Mouse (Mus musculus) neural tube, embryonic 15.5 days (tissue): ENCODE results near the gene Slc25a20. TPM values are rescaled to one million over a fixed set of nuclear protein-coding genes. Genes with fewer than 3 reads are reported as not detected.

ENCODE experiments used
- ATAC-seq: fragments of 200-750 bp; cut with Nextera tagmentation; 2 replicates; pipeline ENCODE4 v1.8.0; 2017; ENCODE audit warnings: mild to moderate bottlenecking, moderate TSS enrichment, moderate library complexity; ENCODE audit not compliant: low FRiP score
- H3K27ac ChIP-seq: fragments of 300-500 bp; sonication (generic); replicated peaks from 2 replicates; pipeline ENCODE4 v1.5.1; 2015; ENCODE audit warnings: mild to moderate bottlenecking, inconsistent platforms
- H3K27me3 ChIP-seq: fragments of 300-500 bp; sonication (generic); replicated peaks from 2 replicates; pipeline ENCODE4 v1.6.1; 2015; ENCODE audit warnings: inconsistent platforms
- H3K36me3 ChIP-seq: fragments of 300-500 bp; sonication (generic); 2 replicates; pipeline ENCODE4 v1.6.1; 2015; ENCODE audit warnings: inconsistent platforms
- H3K4me1 ChIP-seq: fragments of 300-500 bp; sonication (generic); 2 replicates; pipeline ENCODE4 v1.6.1; 2015; ENCODE audit warnings: inconsistent platforms
- H3K4me2 ChIP-seq: fragments of 300-500 bp; sonication (generic); 2 replicates; pipeline ENCODE4 v1.6.1; 2015; ENCODE audit warnings: inconsistent platforms, mild to moderate bottlenecking, moderate library complexity
- H3K4me3 ChIP-seq: fragments of 300-500 bp; sonication (generic); replicated peaks from 2 replicates; pipeline ENCODE4 v1.5.1; 2015; ENCODE audit warnings: mild to moderate bottlenecking, inconsistent platforms
- H3K9ac ChIP-seq: fragments of 300-500 bp; sonication (generic); replicated peaks from 2 replicates; pipeline ENCODE4 v1.6.1; 2015; ENCODE audit warnings: mild to moderate bottlenecking, inconsistent platforms
- H3K9me3 ChIP-seq: fragments of 300-500 bp; sonication (generic); replicated peaks from 2 replicates; pipeline ENCODE4 v1.6.1; 2016; ENCODE audit warnings: inconsistent platforms
- WGBS: fragments of 180-500 bp; shearing (Covaris S2); methylation state at CpG from one replicate; pipeline ENCODE4 v1.1.7; 2015; ENCODE audit warnings: mixed read lengths; 5-methylcytosine and 5-hydroxymethylcytosine counted together
- polyA plus RNA-seq: library from polyadenylated mRNA; unstranded; fragments of >200 nt; fragmentation: Nextera tagmentation; extraction: Ambion mirVana; gene quantifications from 2 replicates; pipeline ENCODE4 v1.2.1, GENCODE M21; 2015

The Slc25a20 gene
- 41.4 and 49.4 TPM in 2 replicates for polyA plus RNA-seq

DNA sequence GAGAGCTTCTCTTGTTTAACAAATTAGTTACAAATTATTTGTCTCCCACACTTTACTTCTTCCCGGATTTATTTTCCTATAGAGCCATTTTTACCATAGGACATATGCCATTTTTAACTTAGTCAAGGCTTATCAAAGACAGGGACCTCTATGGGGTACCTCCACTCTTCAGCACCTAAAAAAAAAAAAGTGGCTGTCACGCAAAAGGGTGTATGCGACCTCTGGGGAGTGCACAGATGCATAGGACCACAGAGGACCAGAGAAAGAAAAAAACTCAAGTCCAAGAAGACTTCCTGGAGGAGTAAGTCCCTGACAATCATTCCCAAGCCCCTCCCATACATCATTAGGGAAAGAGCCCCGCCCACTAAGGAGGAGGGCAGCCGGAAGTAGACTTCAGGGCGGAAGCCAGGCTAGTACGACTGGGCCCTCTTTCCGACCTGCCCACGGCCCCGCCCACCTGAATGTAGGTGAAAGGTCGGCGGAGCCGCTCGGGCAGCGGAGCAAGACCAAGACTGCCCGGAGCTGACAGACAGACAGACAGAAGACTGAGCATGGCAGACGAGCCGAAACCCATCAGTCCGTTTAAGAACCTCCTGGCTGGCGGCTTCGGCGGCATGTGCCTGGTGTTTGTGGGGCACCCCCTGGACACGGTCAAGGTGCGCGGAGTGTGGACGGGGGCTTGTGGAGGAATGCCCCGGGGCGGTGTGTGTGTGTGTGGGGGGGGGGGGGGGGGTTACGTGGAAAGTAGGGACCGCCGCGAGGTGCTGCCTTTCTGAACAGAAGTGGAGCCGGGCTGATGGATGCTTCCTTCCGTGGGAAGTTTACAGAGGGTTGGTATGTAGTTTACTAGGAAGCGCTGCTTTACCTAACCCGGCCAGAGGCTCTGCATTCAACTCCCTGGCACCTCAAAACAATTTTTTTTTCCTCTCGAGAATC lies at the start of gene Slc25a20:
Gene Slc25a20, plus strand, starts transcription at position 412 of the 936 bp plus-strand sequence.
- H3K36me3 ChIP-seq = peaks cover 5% of the 10 kb centered on the region
- no peaks in the 10 kb centered on the region for H3K9me3 ChIP-seq
- peak within 1 kb of the TSS; percentile 50 for H3K9ac ChIP-seq
- no peaks in the 10 kb centered on the region for H3K27me3 ChIP-seq
- peak; percentile 93 for ATAC-seq
- peak within 1 kb of the TSS; percentile 69 for H3K4me3 ChIP-seq
- peaks cover 16% of the 10 kb centered on the region for H3K4me1 ChIP-seq
- 0 out of 2 replicates have a peak within 1 kb of the TSS, but pooled peaks have one; percentile 28 for H3K27ac ChIP-seq
- peak within 1 kb of the TSS; percentile 64 for H3K4me2 ChIP-seq
- WGBS = 3% methylated on average over 35 of the region's 37 CpGs

DNA sequence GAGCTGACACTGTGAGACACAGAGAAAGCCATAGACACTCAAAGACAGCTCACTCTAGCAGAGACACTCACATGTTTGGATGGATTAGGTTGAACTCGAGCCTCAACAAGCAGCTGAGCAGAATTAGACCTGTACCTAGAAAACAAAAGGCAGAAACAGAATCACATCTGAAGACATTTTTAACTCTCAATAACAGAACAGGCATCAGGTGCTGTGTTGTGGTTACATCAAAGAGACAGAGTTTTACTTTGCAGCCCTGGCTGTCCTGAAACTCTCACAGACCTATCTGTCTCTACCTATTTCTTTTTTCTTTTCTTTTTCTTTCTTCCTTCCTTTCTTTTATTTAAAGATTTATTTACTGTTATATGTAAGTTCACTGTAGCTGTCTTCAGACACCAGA lies 44.6 kb upstream of the Slc25a20 start:
- Histone ChIP-seq H3K4me1 (no peaks in the 10 kb centered on the region), H3K9me3 (no peaks in the 10 kb centered on the region), H3K36me3 (peaks cover 60% of the 10 kb centered on the region), H3K27ac (no peak overlapping the region), H3K27me3 (no peaks in the 10 kb centered on the region), H3K9ac (no peak overlapping the region), H3K4me3 (no peak overlapping the region), H3K4me2 (no peak overlapping the region)
- WGBS = 90% methylated on average over 1 of the region's 1 CpGs
- no peak for ATAC-seq

DNA sequence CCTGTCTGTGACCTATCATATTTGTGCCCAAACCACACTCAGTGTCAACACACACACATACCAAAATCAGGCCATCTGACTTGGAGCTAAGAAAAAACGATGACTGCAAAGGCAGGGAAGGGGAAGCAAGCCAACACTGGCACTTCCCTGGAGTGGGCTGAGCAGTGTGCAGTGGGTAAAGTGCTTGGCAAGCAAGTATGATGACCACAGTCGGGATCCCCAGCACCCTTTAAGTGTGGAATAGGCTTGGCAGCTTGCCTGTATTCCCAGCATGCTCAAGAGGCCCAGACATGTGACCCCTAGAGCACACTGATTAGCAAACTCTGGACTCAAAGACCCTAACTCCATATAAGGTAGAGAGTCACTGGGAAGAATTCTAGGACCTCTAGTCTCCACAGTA lies 35.4 kb upstream of the Slc25a20 start:
- no peak for ATAC-seq
- 62% methylated on average over 2 of the region's 2 CpGs for WGBS
- H3K9ac ChIP-seq = no peak overlapping the region
- no peak overlapping the region for H3K27ac ChIP-seq
- H3K9me3 ChIP-seq = no peaks in the 10 kb centered on the region
- no peak overlapping the region for H3K4me3 ChIP-seq
- H3K4me2 ChIP-seq = no peak overlapping the region
- no peaks in the 10 kb centered on the region for H3K4me1 ChIP-seq
- H3K36me3 ChIP-seq = no peaks in the 10 kb centered on the region; the same call in 1 of the 2 replicates
- no peaks in the 10 kb centered on the region for H3K27me3 ChIP-seq

DNA sequence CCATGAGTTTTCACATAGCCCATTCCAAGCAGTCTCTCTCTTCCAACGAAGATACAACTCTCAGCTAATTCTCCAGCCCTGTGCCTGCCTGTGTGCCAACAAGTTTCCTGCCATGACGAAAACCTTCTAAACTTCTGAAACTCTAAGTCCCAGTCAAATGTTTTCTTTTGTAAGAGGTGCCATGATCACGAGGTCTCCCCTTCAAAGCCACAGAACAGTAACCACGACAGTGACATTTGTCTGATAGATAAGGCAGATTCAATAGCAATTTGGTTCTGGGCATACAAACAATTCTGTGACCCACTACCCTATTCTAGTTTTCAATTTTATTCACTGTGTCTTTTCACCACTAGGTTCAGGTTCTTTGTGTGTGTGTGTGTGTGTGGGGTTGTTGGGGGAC lies 33.7 kb upstream of the Slc25a20 start:
- Histone ChIP-seq H3K4me3 (no peak overlapping the region), H3K9ac (no peak overlapping the region), H3K27ac (no peak overlapping the region), H3K4me1 (no peaks in the 10 kb centered on the region), H3K4me2 (no peak overlapping the region), H3K27me3 (no peaks in the 10 kb centered on the region), H3K9me3 (no peaks in the 10 kb centered on the region), H3K36me3 (no peaks in the 10 kb centered on the region; the same call in 1 of the 2 replicates)
- 82% methylated on average over 4 of the region's 4 CpGs for WGBS
- no peak for ATAC-seq

DNA sequence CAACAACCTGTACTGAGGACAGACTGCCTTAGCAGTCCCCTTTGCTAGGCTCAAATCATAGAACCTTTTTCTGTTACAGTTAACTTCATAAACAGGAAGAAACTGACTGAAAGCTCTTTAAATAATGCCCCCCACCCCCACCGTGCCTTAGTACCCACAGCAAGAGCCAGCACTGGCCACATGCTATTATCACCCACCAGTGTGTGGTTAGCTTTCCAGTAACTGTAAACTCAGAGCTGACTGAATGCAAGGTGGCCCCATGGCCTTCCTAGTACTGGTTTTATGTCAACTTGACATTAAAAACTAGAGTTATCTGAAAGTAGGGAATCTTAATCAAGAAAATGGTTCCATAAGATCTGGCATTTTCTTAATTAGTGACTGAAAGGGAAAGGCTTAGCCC lies 31.2 kb upstream of the Slc25a20 start:
- Histone ChIP-seq H3K4me3 (no peak overlapping the region), H3K27ac (no peak overlapping the region), H3K27me3 (no peaks in the 10 kb centered on the region), H3K9me3 (no peaks in the 10 kb centered on the region), H3K4me1 (no peaks in the 10 kb centered on the region), H3K4me2 (no peak overlapping the region), H3K9ac (no peak overlapping the region), H3K36me3 (peaks cover 4% of the 10 kb centered on the region; the same call in 1 of the 2 replicates)
- ATAC-seq = no peak
- 84% methylated on average over 1 of the region's 1 CpGs for WGBS

DNA sequence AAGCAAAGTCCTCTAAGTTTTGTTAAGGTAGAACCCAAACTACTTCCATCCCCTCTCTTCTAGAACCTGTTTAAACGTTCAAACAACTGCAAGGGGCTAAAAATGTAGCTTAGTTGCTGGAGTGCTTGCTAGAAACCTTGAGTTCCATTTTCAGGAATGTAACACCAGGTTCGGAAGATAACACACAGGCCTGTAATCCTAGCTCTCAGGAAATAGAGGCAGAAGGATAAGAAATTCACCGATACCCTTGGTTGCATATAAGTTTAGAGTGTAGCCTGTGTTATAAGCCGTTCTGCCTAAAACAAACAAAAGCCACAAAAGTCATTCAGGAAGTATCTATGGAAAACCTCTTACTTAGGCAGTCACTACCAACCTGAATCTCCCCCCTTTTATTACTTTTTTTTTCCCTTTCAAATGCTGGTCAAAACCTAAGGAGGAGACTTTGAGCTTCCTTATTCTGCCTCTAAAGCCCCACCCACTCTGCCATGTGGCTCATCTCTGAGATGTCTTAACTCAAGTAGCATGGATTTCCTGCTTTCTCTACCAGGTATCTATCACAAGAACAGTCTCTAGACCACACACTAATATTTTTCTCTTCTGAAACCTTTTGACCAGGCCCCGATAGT lies 30.1 kb upstream of the Slc25a20 start:
- no peak overlapping the region for H3K4me2 ChIP-seq
- H3K4me1 ChIP-seq = no peaks in the 10 kb centered on the region
- no peak overlapping the region for H3K9ac ChIP-seq
- H3K4me3 ChIP-seq = no peak overlapping the region
- ATAC-seq = no peak
- H3K27ac ChIP-seq = no peak overlapping the region
- no peaks in the 10 kb centered on the region for H3K9me3 ChIP-seq
- H3K27me3 ChIP-seq = no peaks in the 10 kb centered on the region
- WGBS = 96% methylated on average over 5 of the region's 5 CpGs
- peaks cover 4% of the 10 kb centered on the region; the same call in 1 of the 2 replicates for H3K36me3 ChIP-seq

DNA sequence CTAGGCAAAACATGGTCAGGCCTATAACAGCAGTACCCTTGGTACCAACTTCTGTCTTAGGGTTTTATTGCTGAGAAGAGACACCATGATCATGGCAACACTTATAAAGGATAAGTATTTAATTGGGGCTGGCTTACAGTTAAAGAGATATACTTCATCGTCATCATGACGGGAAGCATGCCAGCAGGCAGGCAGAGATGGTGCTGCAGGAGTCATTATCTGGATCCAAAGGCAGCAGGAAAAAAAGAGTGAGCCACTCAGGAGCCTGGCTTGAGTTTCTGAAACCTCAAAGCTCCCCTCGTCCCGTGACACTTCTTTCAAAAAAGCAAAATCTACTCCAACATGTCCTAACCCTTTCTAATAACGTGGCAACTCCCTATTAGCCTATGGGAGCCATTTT lies 29.5 kb upstream of the Slc25a20 start:
- no peaks in the 10 kb centered on the region for H3K9me3 ChIP-seq
- no peaks in the 10 kb centered on the region for H3K27me3 ChIP-seq
- H3K36me3 ChIP-seq = peaks cover 4% of the 10 kb centered on the region; the same call in 1 of the 2 replicates
- no peak for ATAC-seq
- H3K4me3 ChIP-seq = no peak overlapping the region
- no peak overlapping the region for H3K27ac ChIP-seq
- 82% methylated on average over 5 of the region's 5 CpGs for WGBS
- no peak overlapping the region for H3K4me2 ChIP-seq
- no peaks in the 10 kb centered on the region for H3K4me1 ChIP-seq
- H3K9ac ChIP-seq = no peak overlapping the region

DNA sequence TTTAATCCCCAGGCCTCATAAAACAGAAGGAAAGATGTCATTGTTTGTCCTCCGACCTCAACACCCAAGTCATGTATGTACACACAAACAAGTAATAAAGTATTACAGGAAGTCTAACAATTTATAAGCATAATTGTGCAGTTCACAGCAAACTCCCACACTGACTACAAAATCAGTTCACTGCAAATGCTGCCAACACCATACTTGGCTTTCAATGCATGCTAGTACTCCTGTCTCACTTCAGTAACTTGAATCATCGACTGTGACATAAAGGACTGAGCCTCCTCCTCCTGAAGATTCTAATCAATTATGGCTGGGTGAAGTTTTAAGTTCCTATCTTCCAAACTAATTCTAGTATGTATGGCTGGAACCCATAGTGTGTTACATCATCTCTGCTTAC lies 28.0 kb upstream of the Slc25a20 start:
- H3K36me3 ChIP-seq = peaks cover 4% of the 10 kb centered on the region; the same call in 1 of the 2 replicates
- WGBS = 78% methylated on average over 2 of the region's 2 CpGs
- H3K4me3 ChIP-seq = no peak overlapping the region
- no peak overlapping the region for H3K9ac ChIP-seq
- H3K27ac ChIP-seq = no peak overlapping the region
- no peaks in the 10 kb centered on the region for H3K27me3 ChIP-seq
- no peak overlapping the region for H3K4me2 ChIP-seq
- no peak for ATAC-seq
- H3K9me3 ChIP-seq = no peaks in the 10 kb centered on the region
- H3K4me1 ChIP-seq = no peaks in the 10 kb centered on the region

DNA sequence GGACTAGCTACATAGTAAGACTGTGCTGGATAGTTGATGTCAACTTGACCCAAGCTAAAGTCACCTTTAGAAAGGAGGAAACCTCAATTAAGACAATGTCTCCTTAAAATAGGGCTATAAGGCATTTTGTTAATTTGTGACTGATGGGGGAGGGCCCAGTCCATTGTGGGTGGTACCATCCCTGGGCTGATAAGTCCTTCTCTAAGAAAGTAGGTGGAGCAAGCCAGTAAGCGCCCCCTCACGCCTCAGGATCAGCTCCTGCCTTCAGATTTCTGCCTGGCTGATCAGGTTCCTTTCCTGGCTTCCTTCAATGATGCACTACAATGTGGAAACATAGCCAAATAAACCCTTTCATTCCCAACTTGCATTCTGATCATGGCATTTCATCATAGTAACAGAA lies 26.5 kb upstream of the Slc25a20 start:
- no peaks in the 10 kb centered on the region for H3K4me1 ChIP-seq
- WGBS = 88% methylated on average over 2 of the region's 2 CpGs
- no peak overlapping the region for H3K9ac ChIP-seq
- no peak overlapping the region for H3K27ac ChIP-seq
- no peak for ATAC-seq
- no peaks in the 10 kb centered on the region for H3K27me3 ChIP-seq
- no peaks in the 10 kb centered on the region for H3K9me3 ChIP-seq
- H3K36me3 ChIP-seq = peaks cover 5% of the 10 kb centered on the region
- no peak overlapping the region for H3K4me2 ChIP-seq
- no peak overlapping the region for H3K4me3 ChIP-seq

DNA sequence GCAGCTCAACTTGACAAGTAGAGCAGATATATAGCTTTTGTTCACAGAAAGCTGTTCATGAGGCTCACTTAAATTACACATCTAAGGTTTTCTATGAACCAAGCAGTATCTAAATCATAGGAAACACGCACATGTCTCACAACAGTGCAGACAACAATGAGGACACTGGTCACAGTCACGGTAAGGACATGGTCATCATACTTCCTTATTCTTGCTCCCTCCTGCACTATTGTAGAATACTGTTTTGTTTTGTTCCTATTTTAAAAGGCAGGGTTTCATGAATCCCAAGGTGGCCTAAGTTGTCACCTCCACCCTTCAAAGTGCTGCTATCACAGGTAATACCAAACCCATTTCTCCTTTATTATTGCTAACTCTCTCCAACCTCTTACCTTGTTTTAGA lies 22.1 kb upstream of the Slc25a20 start:
- Histone ChIP-seq H3K27ac (no peak overlapping the region), H3K4me2 (no peak overlapping the region), H3K36me3 (peaks cover 22% of the 10 kb centered on the region), H3K4me1 (no peaks in the 10 kb centered on the region), H3K4me3 (no peak overlapping the region), H3K9ac (no peak overlapping the region), H3K9me3 (no peaks in the 10 kb centered on the region), H3K27me3 (no peaks in the 10 kb centered on the region)
- 80% methylated on average over 2 of the region's 2 CpGs for WGBS
- no peak for ATAC-seq

DNA sequence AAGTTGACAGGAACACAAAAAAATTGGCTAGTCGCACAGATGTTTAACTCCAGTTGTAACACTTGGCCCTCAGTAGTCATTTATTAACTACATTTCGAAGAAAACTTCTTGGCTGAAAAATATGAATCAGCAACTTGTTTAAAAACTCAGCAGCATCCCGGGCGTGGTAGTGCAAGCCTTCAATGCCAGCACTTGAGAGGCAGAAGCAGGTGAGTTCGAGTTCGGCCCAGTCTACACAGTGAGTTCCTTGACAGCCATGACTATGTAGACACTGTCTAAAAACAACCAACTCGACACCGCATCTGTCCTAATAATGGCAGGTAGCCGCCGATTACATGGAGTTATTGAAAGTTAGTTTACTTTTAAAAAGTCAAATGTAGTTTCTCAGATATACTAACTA lies 13.7 kb upstream of the Slc25a20 start:
- H3K9ac ChIP-seq = peak overlapping the region; percentile 83
- peak overlapping the region; percentile 88 for H3K4me2 ChIP-seq
- no peak for ATAC-seq
- WGBS = 49% methylated on average over 10 of the region's 10 CpGs
- H3K27ac ChIP-seq = peak overlapping the region; percentile 92; the same call in 1 of the 2 replicates
- peaks cover 26% of the 10 kb centered on the region for H3K4me1 ChIP-seq
- peak overlapping the region; percentile 99 for H3K4me3 ChIP-seq
- H3K36me3 ChIP-seq = peaks cover 4% of the 10 kb centered on the region
- H3K27me3 ChIP-seq = no peaks in the 10 kb centered on the region
- H3K9me3 ChIP-seq = no peaks in the 10 kb centered on the region
